Mouse (Mus musculus) kidney, embryonic 14.5 days (tissue): ENCODE measurements around the gene Mllt1. TPM values are rescaled to one million over a fixed set of nuclear protein-coding genes. Genes with fewer than 3 reads are reported as not detected.

Source experiments
- polyA plus RNA-seq: library from polyadenylated mRNA; unstranded; fragments of >200 nt; fragmentation: Nextera tagmentation; extraction: Ambion mirVana; gene quantifications from 2 replicates; pipeline ENCODE4 v1.2.1, GENCODE M21; 2014

Mllt1 gene
- polyA plus RNA-seq, 1 experiment from 2014 or later = 35.8 TPM

Other genes starting within 250 kb of the Mllt1 start
- 447 and 572 TPM in 2 replicates for gene Ndufa11, start 217.6 kb downstream of the Mllt1 start, polyA plus RNA-seq
- gene Vmac, start 217.4 kb downstream of the Mllt1 start, polyA plus RNA-seq = 17.6 and 23.6 TPM in 2 replicates
- gene Nrtn, start 177.9 kb downstream of the Mllt1 start, polyA plus RNA-seq = 9.5 and 12.9 TPM in 2 replicates
- gene Dus3l, start 170.7 kb downstream of the Mllt1 start, polyA plus RNA-seq = 37.8 and 48.0 TPM in 2 replicates
- gene Prr22, start 165.2 kb downstream of the Mllt1 start, polyA plus RNA-seq = 1.7 and 2.3 TPM in 2 replicates
- gene Rfx2, start 104.4 kb downstream of the Mllt1 start, polyA plus RNA-seq = 2.3 and 3.9 TPM in 2 replicates
- gene Acsbg2, start 61.0 kb downstream of the Mllt1 start, polyA plus RNA-seq = not detected in 2 replicates
- 0.15 and 0.30 TPM in 2 replicates for gene 1700061G19Rik, start 59.9 kb downstream of the Mllt1 start, polyA plus RNA-seq
- not detected in 2 replicates for gene Acer1, start 46.7 kb upstream of the Mllt1 start, polyA plus RNA-seq
- 173 and 206 TPM in 2 replicates for gene Clpp, start 54.9 kb upstream of the Mllt1 start, polyA plus RNA-seq
- gene Alkbh7, start 61.9 kb upstream of the Mllt1 start, polyA plus RNA-seq = 54.8 and 55.8 TPM in 2 replicates
- 1.4 TPM in 1 of 2 replicates, not detected in the other for gene Pspn, start 64.6 kb upstream of the Mllt1 start, polyA plus RNA-seq
- 65.1 and 65.6 TPM in 2 replicates for gene Gtf2f1, start 75.9 kb upstream of the Mllt1 start, polyA plus RNA-seq
- gene Gm17949, start 76.1 kb upstream of the Mllt1 start, polyA plus RNA-seq = 0.24 and 0.39 TPM in 2 replicates
- gene Khsrp, start 96.1 kb upstream of the Mllt1 start, polyA plus RNA-seq = 46.2 and 65.9 TPM in 2 replicates
- gene Slc25a41, start 106.2 kb upstream of the Mllt1 start, polyA plus RNA-seq = 0.16 TPM in 1 of 2 replicates, not detected in the other
- gene Crb3, start 123.7 kb upstream of the Mllt1 start, polyA plus RNA-seq = 46.4 and 48.7 TPM in 2 replicates
- 12.9 and 13.2 TPM in 2 replicates for gene Slc25a23, start 124.4 kb upstream of the Mllt1 start, polyA plus RNA-seq
- 3.4 and 4.4 TPM in 2 replicates for gene Dennd1c, start 143.1 kb upstream of the Mllt1 start, polyA plus RNA-seq
- gene Tubb4a, start 152.4 kb upstream of the Mllt1 start, polyA plus RNA-seq = 23.3 and 23.8 TPM in 2 replicates
- 9.8 and 10.1 TPM in 2 replicates for gene Tnfsf9, start 169.9 kb upstream of the Mllt1 start, polyA plus RNA-seq
- not detected in 2 replicates for gene Cd70, start 214.4 kb upstream of the Mllt1 start, polyA plus RNA-seq